Mouse (Mus musculus) megakaryocyte, embryonic 14.5 days (primary cell): ENCODE measurements around the gene Pias4.

Source experiments
- FLI1 ChIP-seq: IDR thresholded peaks from 2 replicates; pipeline ENCODE4 v1.6.1; 2012; ENCODE audit warnings: low read length, inconsistent platforms, mixed read lengths
- GATA1 ChIP-seq: IDR thresholded peaks from 3 replicates; pipeline ENCODE4 v1.6.1; 2012; ENCODE audit warnings: mixed read lengths, low read length, inconsistent platforms, borderline replicate concordance

DNA sequence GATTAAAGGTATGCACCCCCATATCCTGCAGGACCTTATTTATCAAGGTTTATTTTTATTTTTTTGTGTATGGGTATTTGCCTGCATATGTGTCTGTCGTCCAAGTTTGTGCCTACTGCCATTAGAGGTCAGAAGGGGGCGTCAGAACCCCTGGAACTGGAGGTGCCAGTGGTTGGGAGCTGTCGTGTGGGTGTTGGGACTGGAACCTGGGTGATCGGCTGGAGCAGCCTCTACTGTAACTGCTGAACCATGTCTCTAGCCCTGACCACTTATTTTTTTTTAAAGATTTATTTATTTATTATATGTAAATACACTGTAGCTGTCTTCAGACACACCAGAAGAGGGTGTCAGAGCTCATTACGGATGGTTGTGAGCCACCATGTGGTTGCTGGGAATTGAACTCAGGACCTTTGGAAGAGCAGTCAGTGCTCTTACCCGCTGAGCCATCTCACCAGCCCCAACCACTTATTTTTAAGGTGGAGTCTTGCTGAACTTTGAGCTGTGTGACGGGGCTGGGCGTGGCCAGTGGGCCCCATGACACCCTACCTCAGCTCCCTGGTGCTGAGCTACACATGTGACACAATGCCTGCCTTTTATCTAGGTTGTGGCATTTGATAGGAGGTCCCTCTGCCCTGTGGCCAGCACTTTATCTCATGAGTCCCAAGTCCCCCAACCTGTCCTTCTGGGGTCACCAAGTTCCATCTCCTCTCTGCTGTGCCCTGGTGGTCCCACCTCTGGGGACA lies 35.4 kb upstream of the Pias4 start:
- TF ChIP-seq GATA1 (no peak), FLI1 (no peak)
